Mouse (Mus musculus): ENCODE results near the gene Cnot8.

DNA sequence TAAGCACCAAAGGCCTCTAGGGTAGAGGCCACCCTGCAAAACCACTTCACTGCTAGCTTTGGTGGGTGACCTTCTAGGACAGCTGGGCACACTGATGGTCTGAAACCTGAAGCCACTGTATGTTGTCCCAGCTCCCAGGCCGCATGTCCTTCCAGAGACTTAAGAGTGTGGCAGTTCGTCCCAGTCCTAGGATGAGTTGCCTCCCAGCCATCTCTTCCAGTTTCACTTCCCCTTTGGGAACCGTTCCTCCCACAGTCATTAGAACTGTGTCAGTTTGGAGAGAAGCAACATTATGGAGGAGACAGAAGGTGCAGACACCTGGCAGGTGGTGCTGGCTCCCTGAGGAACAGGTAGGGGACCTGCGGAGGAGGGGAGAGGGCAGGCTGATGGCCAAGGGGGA lies 11.4 kb upstream of the Cnot8 start:
- TF ChIP-seq CTCF (conservative IDR thresholded peaks at IDR 0.05; ENCODE audit: insufficient read depth, insufficient read length, low read depth, low read length) (no peak), POLR2A (IDR thresholded peaks at IDR 0.05; ENCODE audit: low read depth, low read length) (no peak)
